Mouse (Mus musculus) gastrocnemius, adult 2 months (tissue): Measurements from ENCODE around the gene Rhbdd3. TPM values are rescaled to one million over a fixed set of nuclear protein-coding genes. Genes with fewer than 3 reads are reported as not detected.

Source experiments
- DNase-seq: peaks from one replicate; pipeline ENCODE4 v3.0.0; 2022
- H3K27ac ChIP-seq: fragments of 200-600 bp; 2 replicates; pipeline ENCODE4 v1.8.1; 2022; ENCODE audit warnings: mild to moderate bottlenecking
- H3K4me3 ChIP-seq: fragments of 200-600 bp; 2 replicates; pipeline ENCODE4 v1.8.1; 2022; ENCODE audit warnings: mild to moderate bottlenecking, moderate library complexity
- CTCF ChIP-seq: fragments of 200-600 bp; IDR thresholded peaks from 2 replicates; pipeline ENCODE4 v1.8.1; 2022; ENCODE audit warnings: antibody characterized with exemption, mild to moderate bottlenecking, moderate library complexity
- intact Hi-C: fragments of 180-260 bp; cut with DNase I; formaldehyde crosslinking; loops from one replicate; pipeline ENCODE4 v1.15.1; 2025
- long read RNA-seq, 2 experiments: library from polyadenylated mRNA; stranded (forward); transcript quantifications; one replicate each; pipeline ENCODE4 v2.0.0; 2021
- total RNA-seq, 2 experiments: library from RNA; stranded (reverse); gene quantifications; 2 replicates each; pipeline ENCODE4 v1.2.3; 2021

The Rhbdd3 gene
- total RNA-seq, result 10 to 100 TPM; 24.1 to 32.1 TPM
- long read RNA-seq, experiment 1, transcript Rhbdd3-202 (9 exons, 2,333 nt), result major isoform, 26 of 57 reads
- long read RNA-seq, experiment 1, transcript Rhbdd3-201 (9 exons, 1,790 nt), result minor isoform, 5 of 57 reads
- long read RNA-seq, experiment 1, partial matches to known transcripts, result 9 of 57 reads
- long read RNA-seq, experiment 1, other reads (novel, unspliced or antisense), result 17 of 57 reads
- long read RNA-seq, experiment 2, transcript Rhbdd3-202 (9 exons, 2,333 nt), result major isoform, 32 of 69 reads
- long read RNA-seq, experiment 2, partial matches to known transcripts, result 5 of 69 reads
- long read RNA-seq, experiment 2, other reads (novel, unspliced or antisense), result 27 of 69 reads

DNA sequence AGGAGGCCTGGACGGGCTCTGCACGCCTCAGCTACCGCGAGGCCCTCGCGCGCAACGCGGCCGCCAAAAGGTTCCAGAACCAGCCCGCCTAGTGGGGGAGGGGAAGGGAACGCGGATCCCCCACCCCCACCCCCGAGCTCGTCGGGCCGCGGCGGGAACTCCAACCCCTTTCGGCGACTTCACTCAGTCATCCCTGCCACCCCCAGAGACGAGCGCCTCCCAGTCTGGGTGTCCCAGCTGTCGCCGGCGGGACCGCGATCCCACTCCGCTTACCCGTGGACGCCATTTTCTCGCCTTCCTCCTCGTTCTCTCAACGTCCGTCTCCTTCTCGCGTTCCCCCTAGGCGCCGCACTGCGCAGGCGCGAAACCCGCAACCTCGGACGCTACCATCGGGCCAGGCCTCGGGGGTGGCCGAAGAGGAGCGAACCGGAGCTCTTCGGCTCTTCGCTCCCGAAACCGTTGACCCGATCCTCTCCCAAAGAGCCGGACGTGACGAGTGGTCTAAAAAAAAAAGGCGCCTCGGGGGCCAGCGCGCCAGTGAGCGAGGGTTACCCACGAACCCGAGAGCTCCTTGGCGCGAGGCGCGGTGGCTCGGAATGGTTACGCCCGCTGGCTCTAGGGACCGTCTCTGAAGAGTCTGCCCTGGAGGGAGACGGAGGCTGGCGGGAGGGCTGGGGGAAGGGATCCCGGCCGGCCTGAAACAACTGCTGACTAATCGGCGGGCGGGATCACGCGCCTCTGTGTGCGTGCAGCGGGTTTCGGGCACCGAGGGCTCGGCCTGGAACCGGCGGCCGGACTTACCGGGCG is at the start of gene Rhbdd3, which contains the start of gene Ewsr1:
Gene Rhbdd3, plus strand, starts transcription at position 191 of the 807 bp plus-strand sequence.
Gene Ewsr1, minus strand, starts transcription at position 531 of the 807 bp plus-strand sequence.
- intact Hi-C loops, result no loop called here
- TF ChIP-seq CTCF, result no peak
- H3K27ac ChIP-seq, result peak within 1 kb of the TSS; percentile 99
- peak; percentile 98 for DNase-seq
- H3K4me3 ChIP-seq, result peak within 1 kb of the TSS; percentile 100

DNA sequence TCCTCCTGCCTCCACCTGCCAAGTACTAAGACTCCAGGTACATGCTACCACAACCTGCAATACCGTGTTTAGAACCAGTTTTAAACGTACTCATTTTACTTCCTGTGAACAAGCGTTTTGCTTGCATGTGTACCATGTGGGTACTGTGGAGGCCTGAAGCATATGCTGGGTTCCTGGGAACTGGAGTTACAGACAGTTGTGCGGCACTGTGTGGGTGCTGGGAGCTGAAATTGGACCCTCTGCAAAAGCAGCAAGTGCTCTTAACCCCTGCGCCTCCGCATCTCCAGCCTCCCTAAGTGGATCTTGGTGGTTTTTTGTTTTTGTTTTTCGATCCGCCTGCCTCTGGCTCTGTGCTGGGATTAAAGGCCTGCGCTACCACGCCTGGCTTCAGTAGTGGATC is 47.1 kb upstream of the Rhbdd3 start:
- H3K27ac ChIP-seq, result no peak overlapping the region
- DNase-seq, result no peak
- intact Hi-C loops, result no loop called here
- TF ChIP-seq CTCF, result no peak
- no peak overlapping the region for H3K4me3 ChIP-seq

DNA sequence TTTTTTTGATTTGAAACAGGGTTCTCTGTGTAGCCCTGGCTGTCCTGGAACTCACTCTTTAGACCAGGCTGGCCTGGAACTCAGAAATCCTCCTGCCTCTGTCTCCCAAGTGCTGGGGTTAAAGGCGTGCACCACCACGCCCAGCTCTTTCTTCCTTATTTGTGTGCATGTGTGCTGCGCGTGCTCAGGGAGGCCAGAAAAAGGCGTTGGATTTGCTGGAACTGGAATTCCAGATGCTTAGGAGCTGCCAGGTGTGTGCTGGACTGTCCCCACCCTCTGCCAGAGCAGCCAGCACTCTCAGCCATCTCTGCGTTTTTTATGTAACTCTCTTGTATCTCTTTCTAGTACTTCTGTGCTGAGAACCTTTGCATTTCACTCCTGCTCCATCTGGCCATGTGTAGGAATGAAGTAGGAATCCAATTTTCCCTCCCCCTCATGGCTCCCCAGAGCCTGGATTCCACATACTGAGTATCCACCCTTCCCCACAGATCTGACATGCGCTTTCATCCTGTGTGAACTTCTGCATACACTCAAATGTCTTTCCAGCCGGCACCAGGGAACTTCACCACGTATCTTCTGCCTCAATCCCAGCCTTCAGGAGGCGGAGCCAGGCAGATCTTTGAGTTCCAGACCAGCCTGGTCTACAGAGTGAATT is 46.4 kb upstream of the Rhbdd3 start:
- intact Hi-C loops, result no loop called here
- TF ChIP-seq CTCF, result no peak
- Histone ChIP-seq H3K4me3 (no peak overlapping the region), H3K27ac (no peak overlapping the region)
- DNase-seq, result no peak

DNA sequence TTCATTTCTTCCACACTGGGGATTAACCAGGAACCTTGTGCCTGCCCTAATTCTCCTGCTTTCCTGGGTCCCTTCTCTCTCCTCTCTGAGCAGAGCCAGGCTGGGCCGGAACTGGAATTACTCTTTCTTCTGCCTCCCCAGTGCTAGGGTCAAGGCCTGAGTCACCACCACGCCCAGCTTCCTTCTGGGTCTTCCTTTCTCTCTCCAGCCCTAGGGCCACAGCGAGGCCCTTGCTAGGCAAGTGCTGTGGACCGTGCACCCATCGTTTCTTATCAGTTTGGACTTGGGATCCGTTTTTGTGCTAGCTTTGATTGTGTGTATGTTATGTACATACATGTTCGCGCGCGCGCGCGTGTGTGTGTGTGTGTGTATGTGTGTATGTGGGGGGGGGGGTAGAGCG is 44.6 kb upstream of the Rhbdd3 start:
- DNase-seq, result no peak
- Histone ChIP-seq H3K4me3 (no peak overlapping the region), H3K27ac (no peak overlapping the region)
- no peak for TF ChIP-seq CTCF
- intact Hi-C loops, result no loop called here

DNA sequence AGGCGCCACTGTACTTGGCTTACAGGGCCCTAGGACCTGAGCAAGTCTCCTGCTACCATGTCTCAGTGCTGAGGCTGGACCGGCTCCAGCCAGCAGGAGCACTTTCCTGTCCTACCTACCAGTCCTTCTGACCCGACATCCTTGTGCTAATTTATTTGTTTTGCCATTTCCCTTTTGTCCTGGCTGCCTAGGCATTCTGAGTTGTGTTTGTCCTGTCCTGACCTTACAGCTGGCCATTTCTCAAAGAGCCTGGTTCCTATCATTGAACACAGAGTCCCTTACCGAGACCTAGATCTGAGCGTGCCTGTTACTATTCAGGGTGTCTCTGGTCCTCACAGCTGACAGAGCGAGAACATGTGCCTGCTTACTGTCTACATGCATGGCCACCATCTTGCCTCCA is 43.9 kb upstream of the Rhbdd3 start:
- no peak for TF ChIP-seq CTCF
- intact Hi-C loops, result no loop called here

DNA sequence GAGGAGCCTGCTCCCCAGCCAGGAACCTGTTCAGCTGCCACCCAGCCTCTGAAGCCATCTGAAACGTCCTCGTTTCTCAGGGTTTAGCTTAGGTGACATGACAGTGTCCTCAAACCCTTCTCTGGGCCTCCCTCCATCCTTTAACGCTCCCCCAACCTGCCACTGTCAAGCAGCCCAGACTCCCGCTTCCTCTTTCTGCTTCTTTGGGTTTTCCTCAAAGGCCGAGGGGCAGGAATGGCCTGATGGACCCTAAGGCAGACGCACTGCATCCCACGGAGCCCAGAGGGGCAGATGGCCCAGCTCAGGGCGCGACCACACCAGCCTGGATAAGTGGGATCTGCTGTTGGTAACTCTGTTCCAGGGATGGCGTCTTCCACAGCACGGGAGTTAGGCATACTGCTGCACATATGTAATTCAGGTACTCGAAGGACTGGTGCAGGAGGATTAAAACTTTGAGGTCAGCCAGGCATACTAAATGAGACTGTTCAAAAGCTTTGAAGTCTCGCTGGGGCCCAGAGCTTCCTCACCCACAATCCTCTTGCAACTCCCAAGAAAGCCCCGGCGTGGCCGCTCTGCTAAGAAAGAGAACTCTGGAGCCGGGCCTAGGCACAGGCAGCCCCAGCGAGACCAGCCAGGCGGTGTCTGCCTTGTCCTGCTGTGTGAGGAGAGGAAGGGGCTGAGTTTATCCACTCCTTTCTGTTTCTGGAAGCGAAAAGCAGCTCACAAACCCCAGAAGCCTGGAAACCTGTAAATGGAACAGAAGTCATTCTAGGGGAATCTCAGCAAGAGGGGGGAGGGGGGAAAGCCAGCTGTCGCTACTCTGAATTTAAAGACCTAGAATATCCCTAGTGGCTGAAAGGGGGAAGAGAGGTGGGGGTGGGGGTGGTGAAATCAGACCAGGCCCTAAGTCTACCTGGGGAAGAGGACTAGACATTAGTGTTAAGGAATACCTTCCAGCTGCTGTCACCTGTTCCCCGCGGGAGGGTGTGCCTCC is 42.5 kb upstream of the Rhbdd3 start:
- intact Hi-C loops, result no loop called here
- H3K27ac ChIP-seq, result no peak overlapping the region
- no peak for DNase-seq
- no peak for TF ChIP-seq CTCF
- no peak overlapping the region for H3K4me3 ChIP-seq

More for the DNA sequence above, 43.9 kb upstream of the Rhbdd3 start:
- H3K27ac ChIP-seq, result no peak overlapping the region
- no peak overlapping the region for H3K4me3 ChIP-seq
- no peak for DNase-seq

DNA sequence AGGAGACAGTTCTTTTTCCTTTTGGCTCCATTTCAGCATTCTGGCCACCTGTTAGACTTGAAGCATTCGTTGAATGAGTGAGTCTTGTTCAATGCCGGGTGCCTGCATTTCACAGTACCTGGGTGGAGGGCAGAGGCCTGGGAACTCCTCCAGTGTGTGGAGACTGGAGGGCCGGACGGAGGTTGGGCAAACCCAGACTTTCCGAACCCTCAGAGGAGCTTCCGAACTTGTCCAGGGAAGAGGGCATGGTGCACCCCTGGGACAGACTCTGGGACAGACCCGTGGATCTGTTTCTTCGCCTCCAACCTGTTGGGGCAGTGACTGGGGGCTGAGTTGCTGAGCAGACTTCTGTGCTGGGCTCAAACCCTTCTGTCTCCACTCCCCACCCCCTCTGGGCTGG is 41.7 kb upstream of the Rhbdd3 start:
- DNase-seq, result no peak
- intact Hi-C loops, result no loop called here
- Histone ChIP-seq H3K27ac (no peak overlapping the region), H3K4me3 (no peak overlapping the region)
- TF ChIP-seq CTCF, result no peak

DNA sequence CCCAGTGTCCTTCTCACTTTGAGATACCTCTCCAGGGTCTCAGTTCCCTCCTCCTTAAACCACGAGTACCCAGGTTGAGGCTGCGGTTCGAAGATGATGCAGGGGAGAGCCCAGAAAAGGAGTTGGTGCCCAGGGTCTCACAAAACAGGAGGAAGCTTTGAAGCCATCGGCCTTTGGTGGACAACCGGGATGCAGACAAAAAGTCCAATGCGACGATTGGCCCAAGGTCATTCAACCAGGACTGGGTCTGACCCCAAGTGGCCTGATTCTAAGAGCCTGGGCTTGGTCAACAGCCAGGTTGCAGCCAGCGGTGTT is 41.2 kb upstream of the Rhbdd3 start:
- no peak for DNase-seq
- Histone ChIP-seq H3K4me3 (peak overlapping the region; percentile 76), H3K27ac (no peak overlapping the region)
- TF ChIP-seq CTCF, result no peak
- intact Hi-C loops, result no loop called here

DNA sequence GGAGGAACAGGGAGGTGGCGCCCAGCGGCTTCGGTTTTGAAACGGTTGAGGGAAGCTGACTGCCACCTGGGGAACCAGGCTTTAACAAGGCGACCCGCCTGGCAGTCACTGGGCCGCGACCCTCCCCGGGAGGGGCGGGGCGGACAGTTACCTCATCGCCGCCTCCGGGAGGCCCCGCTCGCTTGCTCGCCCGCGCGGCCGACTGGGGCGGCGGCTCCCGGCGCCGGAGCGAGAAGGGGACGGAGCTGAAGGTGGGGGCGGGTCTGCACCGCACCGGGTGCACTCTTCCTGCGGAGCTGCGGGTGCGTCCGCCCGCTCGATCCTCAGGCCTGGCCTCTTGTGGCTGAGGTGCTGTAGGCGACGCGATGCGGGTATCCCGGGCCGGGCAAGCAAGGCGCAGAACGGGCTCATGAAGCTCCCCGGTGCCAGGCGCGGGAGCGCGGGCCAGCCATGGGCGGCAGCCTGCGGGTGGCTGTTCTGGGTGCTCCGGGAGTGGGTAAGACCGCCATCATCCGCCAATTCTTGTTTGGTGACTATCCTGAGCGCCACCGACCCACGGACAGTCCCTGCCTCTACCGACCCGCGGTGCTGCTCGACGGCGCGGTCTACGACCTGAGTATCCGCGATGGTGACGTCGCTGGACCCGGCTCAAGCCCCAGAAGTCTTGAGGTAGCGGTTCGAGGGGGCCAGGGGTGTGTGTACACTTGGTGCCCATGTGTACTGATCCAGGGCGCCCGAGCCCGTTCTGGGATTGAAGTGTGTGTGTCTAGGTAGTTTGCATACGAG is 40.7 kb upstream of the Rhbdd3 start, which contains the start of gene Rasl10a:
Gene Rasl10a, plus strand, starts transcription at position 273 of the 786 bp plus-strand sequence.
- intact Hi-C loops, result no loop called here
- TF ChIP-seq CTCF, result no peak
- peak; percentile 59 for DNase-seq
- Histone ChIP-seq H3K4me3 (peak within 1 kb of the TSS; percentile 76), H3K27ac (peak within 1 kb of the TSS; percentile 49)

DNA sequence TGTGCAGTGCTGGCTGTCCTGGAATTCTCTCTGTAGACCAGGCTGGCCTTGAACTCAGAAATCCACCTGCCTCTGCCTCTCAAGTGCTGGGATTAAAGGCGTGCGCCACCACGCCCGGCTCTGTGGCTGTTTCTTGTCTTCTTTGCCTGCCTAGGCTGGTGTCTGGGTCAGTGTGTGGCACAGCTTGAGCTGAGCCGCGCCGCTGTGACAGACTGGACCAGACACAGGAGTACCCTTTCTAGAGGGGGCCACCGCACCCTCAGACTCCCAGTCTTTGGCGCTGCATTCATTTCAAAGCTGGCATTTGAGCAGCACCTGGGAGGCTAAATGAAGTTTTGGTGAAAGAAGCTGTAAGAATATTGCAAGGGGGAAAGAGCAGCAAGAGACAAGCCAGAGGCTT is 39.9 kb upstream of the Rhbdd3 start:
- H3K27ac ChIP-seq, result no peak overlapping the region
- TF ChIP-seq CTCF, result no peak
- intact Hi-C loops, result no loop called here
- DNase-seq, result no peak
- no peak overlapping the region for H3K4me3 ChIP-seq

DNA sequence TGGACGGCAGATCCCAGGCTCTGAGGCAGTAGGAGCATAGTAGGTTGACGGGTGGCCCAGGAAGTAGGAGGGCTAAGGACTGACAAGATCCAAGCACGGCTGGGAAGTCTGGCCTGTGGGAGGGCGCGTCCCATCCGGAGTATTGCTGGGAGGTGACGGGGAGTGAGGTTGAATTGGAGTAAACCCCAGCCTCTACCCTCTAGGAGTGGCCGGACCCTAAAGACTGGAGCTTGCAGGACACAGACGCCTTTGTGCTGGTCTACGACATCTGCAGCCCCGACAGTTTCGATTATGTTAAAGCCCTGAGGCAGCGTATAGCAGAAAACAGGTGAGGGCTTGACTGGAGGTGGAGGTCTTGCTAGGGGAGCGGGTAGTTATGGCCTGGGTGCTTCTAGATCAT is 39.5 kb upstream of the Rhbdd3 start:
- no peak for TF ChIP-seq CTCF
- Histone ChIP-seq H3K27ac (no peak overlapping the region), H3K4me3 (peak overlapping the region; percentile 19; the same call in 1 of the 2 replicates)
- intact Hi-C loops, result no loop called here
- DNase-seq, result no peak
